Mouse (Mus musculus): ENCODE data around the gene Eya2.

Eya2 gene

DNA sequence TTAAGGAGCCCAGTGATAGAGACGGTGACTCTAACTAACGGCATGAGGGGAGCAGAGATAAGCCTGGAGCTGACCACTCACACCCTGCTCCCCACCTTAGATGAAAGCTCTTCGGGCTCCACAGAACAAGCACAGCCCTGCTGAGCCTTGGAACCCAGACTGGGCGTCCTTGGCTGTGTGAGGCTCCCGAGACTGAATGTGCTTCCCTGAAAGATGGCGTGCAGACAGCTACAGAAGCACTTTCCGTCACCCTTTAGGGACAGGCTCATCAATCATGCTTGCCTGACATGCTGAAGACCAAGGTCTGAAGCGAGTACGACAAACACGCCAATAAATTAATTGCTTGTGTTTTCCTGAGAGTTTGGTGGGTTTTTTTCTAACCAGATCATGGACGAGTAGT lies 56.2 kb downstream of the Eya2 start:
- no peak for DNase-seq (ENCODE audit: low read depth, low spot score)

DNA sequence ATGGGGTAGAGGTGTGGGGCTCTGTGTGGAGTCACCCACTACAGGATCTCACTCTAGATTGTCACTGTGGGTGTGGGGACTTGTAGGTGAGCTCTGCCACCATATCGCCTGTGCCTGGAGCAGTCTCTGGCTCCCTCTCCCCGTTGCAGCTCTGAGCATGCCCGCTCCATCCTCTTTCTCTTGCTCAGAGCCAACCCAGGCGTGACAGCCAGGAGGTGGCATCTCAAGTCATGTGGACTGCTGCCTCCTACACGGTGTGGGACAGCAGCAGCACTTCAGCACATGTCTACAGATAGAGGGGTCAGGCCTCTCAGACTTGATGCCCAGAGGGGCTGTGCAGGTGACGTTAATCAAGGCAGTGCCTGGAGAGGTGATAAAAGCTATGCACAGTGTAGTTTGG lies 57.4 kb downstream of the Eya2 start:
- no peak for DNase-seq (ENCODE audit: low read depth, low spot score)

DNA sequence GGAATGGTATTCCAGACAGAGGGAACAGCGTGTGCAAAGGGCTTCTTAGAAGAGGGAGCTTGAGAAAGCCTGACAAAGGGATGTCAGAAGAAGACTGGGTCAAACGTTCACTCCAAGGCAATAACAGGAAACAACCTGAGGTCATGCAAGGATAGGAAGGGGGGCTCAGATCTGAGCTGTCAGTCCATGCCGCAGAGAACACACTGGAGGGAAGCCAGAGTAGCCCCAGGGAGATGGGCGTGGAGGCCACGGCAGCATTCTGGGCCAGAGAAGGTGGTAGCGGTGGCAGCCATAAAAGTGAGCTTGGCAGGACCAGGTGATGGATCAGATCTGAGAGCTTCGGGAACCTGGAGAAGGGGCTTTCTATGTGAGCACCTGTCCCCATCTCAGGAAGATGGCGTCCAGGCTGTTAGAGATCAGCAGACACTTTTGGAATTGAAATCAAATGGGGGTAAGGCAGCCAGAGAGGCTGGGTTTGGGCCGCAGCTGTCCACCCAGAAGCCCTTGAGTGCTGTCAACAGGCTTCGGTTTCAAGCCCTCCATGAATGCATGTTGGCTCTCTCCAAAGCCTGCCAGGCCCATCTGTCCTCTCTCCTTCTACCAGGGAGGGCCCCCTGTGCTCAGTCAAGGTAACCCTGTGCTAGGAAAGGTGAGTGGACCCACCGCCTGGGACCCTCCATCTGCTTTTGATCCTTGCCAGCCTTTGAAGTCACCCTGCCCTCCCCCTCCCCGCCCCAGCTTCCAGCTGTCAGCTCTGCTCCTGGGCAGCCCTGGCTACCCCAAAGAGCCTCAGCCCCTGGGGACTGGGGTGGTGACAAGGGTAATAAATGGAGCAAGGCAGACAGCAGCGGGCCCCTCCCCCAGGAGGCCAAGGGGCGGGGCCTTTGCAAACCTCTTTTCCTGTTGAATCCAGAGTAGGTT lies 58.4 kb downstream of the Eya2 start:
- peak; percentile 71 for DNase-seq (ENCODE audit: low read depth, low spot score)

DNA sequence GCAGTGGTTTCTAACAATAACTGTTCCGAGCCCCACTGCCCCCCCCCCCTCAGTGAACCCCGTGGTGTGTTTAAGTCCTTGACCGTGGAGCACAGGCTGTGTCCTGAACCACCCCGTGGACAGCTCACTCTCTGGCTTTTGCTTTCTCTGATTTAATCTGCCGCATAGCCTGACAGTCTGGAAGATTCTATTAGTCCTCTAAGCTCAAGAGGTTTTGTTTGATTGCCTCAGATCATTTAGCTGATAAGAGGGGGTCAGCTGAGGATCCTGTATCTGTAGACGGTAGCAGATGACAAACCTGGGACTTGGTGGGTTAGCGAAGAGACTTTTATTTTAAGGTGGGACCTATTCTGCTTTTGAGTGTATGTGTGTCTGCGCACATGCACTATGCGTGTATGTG lies 59.3 kb downstream of the Eya2 start:
- peak; percentile 34 for DNase-seq (ENCODE audit: low read depth, low spot score)

DNA sequence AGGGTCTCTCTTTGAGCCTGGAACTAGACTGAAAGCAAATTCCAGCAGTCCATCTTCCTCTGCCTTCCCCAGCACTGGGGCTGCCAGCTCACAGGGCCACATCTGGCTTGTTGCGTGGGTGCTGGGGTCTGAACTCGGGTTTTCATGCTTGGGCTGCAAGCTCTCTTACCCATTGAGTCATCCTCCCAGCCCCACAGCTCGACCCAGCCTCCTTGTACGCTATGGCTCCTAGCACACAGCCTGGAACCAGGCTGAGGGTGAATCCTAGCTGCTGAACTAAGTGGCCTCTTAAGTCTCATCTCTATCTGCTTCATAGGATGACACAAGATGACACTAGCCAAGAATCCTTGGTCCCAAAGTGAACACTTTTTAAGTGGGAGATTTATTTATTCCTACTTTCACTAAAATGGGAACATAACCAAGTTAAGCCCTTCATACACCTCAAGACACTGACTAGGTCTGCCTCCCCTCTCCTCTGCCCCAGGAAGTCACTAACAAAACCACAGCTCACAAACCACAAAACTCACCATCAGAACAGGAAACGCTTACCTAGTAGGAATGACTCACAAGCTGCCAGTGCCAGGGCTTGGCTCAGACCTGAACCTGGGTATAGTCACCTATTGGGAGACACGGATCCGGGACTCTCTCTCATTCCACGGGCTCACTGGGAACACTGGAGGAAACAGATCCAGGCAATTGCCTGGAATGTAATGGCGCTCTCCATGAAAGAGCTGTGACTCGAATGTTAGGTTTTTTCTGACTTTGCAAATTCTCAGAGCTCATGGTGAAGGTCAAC lies 60.1 kb downstream of the Eya2 start:
- peak; percentile 84 for DNase-seq (ENCODE audit: low read depth, low spot score)

DNA sequence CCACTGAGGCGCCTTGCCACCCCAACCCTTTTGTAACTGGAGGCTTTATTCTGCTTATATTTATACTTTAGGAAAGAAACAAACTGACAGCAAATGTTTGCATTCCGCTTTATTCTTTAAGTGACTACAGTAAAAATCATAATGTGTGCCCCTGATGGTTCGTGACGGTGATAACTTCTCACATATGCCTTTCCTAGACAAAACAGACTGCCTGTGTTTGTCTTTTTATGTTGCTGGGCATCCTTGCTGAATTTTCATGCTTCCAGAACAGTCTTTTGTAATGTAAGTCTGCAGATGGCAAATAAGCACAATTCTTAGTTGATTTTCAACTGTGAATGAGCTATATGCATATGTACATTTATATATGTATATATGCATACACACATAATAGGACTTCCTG lies 61.7 kb downstream of the Eya2 start:
- DNase-seq (ENCODE audit: low read depth, low spot score): no peak

DNA sequence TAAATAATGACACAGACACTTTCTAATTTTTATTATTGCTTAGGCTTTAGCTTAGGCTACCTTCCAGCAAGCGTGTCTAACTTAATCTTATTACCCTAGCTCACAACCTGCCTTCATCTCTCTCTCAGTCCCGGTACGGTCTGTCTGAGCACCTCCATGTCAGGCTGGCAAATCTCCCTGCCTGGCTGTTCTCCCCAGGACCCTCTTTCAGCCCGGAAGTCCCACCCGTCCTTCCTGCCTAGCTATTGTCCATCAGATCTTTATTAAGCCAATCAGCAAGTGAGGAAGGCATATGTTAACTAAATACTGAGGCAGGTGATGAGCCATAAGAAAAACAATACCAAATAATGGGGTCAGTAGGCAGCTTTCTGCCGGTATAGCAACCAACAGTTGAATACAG lies 62.1 kb downstream of the Eya2 start:
- no peak for DNase-seq (ENCODE audit: low read depth, low spot score)

DNA sequence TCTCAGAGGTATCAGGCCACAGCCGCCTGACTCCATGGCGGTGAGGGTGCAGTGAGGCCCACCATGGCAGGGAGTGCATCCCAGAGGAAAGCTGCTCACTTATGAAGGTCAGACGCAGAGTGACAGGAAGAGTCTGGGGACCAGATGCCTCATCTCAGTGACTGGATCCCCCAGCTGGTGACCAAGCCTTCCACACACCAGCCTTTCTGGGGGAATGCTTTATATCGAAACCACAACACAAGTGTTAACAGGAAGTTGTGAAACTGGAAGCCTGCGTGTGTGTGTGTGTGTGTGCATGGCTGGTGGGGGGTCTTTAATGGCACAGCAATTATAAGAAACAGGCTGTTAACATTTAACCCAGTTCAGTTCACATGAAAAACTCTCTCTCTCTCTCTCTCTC lies 64.7 kb downstream of the Eya2 start:
- DNase-seq (ENCODE audit: low read depth, low spot score): no peak

DNA sequence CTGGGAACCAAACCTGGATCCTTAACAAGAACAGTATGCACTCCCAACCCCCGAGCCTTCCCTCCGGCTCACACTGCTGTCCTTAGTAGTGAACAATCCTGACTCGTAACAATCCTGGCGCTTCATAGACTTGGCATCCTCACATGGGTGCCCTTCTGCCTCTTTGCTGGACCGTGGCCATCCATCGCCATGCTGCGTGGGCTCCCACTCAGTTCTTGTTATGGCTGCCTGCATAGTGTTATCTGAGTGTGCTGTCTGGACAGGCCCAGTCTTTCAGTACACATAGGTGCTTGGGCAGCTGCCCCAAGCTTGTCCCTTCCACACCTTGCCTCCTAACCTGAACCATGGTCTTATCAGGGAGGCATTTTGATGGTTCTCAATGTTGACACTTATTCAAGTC lies 68.4 kb downstream of the Eya2 start:
- DNase-seq (ENCODE audit: low read depth, low spot score): no peak

DNA sequence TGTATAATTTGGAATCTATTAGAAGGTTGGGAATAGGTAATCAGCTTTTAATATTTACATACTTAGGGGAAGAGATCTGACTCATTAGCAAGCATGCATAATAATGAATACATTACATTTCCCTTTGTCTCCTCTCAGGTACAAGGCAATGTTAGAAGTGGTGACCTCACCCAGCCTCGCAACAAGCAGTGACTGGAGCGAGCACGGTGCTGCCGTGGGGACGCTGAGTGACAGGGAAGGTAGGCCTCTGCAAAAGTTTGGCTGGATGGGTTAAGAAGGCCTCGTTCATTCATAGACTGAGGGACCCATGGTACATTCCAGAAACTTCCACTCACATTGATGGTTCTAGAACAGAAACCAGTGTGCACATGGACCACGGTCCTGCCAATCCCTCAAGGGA lies 69.8 kb downstream of the Eya2 start:
- DNase-seq (ENCODE audit: low read depth, low spot score): no peak

DNA sequence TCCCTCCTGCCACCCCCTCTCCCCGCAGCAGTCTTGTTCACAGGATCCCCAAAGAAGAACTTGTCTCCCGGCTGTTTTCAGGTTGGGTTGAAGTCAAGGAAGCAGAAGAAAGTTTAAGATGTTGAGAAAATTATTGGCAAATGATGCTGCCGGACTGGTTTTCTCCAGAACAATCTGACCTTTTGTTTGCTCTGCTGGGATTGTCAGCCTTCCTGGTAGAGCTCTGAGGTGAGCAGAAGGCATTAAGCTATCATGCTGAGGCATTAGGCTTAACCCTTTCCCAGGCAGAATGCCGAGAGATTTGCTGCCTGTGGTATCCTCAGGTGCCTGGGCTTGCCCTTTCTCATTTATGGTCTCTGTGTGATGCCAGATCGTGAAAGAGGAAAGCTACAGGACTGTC lies 70.3 kb downstream of the Eya2 start:
- DNase-seq (ENCODE audit: low read depth, low spot score): no peak

DNA sequence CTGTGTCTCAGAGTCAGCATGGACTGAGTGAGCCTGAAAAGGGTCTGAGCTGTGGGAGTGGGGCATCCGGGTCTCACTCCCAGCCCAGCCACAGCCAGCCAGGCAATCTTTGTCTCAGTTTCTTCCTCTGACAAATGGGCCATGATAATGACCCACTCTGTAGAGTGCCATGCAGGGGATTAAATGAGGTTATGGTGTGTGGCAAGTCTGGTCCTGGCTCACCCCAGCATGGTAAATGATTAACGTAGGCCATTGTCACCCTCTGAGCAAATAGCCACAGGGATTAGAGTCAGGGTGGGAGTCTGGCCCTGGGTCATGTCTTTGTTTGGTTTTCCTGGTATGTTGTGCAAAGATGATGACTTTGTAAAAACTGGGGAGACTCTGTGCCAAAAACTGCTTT lies 72.3 kb downstream of the Eya2 start:
- DNase-seq (ENCODE audit: low read depth, low spot score): no peak

DNA sequence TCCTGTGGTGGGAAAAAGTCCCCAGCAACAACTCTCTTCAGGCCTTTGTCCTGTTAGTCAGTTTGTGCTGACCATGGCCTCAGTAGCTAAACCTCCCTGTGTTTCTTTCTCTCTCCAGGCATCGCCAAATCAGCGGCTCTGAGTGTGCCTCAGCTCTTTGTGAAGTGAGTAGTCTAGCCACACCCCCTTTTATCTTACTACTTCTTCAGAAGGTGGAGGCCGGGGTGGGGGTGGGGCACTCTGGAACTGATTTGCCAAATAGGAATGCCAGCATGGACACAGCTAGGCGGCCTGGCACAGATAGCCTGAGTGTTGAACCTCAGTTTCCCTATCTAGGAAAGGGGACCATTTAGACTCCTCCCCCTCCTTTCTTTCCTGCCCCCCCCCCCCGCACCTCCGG lies 87.9 kb downstream of the Eya2 start:
- DNase-seq (ENCODE audit: low read depth, low spot score): no peak

DNA sequence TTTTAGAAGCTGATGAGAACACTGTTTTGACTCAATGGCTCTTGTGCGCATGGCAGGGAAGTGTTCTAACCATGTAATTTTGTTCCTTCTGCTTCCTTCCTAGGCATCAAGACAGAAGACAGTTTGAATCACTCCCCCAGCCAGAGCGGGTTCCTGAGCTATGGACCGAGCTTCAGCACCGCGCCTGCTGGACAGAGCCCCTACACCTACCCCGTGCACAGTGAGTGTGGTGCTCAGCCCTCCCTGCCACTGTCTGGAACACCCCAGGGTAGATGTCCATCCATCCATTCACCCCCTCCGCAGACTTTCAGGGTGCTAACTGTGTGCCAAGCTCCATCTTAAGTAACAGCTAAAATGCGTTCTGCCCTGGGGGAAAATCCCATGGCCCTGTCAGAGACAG lies 92.7 kb downstream of the Eya2 start:
- no peak for DNase-seq (ENCODE audit: low read depth, low spot score)

DNA sequence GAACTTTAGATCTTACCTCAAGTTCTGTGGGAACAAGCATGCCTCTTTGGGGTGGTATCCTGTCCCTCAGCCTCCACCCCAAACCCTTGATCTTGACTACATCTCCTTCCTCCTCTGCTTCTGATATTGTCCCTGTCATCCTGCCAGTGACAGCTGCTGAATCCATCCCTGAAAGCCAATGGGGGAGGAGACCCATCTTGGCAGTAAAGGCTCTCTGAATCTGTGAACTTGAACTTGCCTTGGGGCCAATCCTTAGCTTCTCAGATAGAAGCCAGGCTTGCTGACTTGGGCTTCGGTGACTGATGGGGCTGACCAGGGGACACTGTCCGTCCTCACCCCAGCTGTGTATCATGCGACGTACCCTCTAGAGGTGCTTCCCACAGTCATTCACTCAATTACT lies 94.1 kb downstream of the Eya2 start:
- no peak for DNase-seq (ENCODE audit: low read depth, low spot score)

DNA sequence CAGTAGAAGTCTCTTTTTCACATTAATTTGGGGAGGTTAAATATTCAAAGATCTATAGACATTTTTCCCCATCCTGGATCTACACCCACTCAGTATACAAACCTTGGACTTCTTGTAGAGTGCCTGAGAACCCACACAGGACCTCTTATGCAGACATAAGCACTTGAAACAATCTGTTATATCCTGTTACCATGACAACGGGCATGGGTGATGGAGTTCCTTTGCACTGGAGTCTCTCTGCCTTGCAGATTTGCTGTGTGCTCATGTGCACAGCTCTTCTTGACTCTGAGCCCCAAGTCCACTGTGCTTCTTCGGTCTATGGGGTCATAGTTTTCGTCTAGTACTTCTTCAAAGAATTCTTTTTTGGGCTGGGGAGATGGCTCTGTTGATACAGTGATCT lies 96.2 kb downstream of the Eya2 start:
- no peak for DNase-seq (ENCODE audit: low read depth, low spot score)

DNA sequence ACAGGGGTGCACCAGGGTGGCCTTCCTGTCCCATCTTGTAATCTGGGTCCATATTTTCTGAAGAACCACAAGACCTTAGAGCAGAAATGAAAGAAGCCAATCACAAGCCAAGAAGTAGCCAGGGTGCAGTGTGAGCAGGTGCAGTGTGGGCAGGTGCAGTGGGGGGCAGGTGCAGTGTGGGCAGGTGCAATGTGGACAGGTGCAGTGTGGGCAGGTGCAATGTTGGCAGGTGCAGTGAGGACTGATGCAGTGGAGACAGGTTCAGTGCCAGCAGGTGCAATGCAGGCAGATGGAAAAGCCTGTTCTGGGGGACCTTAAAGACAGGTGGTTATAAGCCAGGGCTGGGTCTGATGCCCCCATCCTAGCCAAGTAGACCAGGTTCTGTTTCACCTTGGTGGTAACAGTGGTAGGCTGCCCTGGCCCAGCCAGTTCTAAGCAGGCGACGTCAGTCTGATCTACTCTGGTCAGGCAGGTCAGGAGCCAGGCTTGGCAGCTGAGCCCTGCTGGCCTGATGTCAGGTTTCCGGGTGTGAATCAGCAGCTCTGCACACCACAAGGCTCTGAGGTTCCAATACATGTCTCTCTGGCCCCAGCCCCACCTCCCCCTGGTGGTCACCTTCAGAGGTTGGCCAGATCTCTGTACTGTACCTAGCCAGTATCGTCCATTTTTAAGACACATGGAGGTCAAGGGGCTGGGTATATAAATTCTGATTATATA lies 98.3 kb downstream of the Eya2 start:
- DNase-seq (ENCODE audit: low read depth, low spot score): peak; percentile 27

DNA sequence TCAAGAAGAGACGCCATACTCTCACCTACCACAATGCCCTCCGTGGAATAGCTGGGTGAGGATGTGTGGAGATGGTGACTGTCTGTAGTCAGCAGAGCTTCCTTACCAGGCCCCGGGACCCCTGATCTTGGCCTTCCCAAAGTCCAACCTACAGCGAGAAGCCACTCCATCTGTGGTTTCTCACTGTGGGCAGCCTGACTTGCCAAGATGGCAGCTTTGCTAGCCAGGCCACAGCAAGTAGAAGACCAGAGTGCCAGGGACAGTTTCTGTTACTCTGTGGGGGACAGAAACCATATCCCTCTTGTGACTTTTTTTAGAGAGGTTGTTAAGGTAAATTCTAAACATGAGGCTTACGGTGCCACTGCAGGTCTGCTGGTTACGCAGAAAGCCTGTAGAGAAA lies 99.9 kb downstream of the Eya2 start:
- DNase-seq (ENCODE audit: low read depth, low spot score): no peak

DNA sequence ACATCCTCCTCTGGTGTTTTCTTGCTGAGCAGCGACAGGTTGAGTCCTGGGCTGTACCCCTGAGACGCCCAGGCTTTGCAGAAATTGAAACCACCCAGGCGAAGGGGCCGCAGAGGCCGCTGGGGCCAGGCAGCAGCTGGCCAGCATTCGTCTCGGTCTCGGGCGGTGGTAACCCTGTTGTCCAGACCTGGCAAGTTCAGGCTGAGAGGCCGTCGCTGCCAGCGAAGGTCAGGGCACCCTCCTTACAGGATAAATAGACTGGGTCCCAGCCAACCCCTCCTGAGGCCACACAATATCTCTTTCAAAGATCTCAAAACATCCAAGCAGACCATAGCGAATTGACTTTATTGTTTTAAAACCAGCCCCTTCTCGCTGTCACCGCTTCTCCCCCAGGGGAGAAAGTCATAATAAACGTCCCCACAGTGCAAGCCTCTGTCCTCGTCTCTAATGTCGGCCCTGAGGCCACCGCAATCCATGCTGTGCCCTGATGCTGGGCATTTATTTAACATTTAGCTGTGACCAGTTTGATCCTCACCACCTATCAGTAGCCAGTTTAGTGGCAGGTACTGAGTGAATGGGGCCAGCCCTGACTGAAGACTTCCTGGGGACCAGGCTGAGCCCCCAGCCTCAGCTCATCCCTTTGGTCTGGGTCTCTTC lies 105.5 kb downstream of the Eya2 start:
- no peak for DNase-seq (ENCODE audit: low read depth, low spot score)

DNA sequence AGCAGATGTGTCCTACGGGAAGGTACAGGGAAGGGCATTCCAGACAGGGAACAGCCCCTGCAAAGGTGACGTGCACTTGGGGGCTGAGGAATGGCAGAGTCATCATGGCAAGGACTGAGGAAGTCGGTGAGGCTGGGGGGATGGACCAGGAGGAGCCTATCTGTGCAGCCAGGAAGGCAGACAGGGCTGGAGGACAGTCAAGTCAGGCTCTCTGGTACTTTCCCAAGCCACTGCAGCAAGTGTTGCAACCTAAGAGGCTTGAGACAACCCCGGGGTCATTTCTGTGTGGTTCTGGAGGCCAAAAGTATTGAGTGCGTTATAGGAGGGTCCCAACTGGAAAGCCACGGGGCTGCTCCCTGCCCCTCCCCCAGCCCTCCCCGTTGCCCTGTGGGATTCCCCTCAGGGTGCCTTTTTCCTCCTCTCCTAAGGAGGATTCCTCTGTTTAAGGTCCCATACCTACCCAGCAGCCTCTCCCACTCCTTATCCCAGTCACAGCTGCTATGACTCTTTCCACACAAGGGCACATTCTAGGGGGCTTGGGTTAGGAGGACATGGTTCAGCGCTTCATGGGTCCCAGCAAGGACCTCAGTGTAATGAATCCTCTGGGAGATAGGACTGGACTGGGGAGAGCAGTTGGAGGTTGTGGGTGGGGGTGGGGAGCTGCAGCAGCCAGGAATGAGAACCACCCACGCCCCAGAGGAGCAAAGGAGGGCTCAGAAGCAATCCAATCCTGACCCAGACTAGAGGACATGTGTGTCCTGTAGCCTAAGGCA lies 108.4 kb downstream of the Eya2 start:
- no peak for DNase-seq (ENCODE audit: low read depth, low spot score)

DNA sequence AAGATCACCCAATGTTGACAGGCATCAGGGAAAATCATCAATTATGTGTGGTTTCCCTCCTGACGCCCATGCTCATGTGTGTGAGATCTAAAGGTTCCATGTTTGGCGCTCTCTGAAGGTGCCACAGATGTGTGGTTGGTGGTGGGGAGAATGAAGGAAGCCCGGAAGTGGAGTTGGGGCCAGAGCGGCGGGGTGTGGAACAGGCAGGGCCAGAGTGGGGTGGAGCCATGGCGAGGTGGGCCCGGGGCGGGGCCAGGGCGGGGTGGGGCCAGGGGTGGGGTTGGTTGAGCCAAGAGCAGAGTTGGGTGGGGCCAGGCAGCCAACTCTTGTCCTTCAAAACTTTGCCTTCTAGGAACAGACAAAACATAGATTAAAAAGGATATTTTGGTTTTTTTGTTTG lies 113.4 kb downstream of the Eya2 start:
- DNase-seq (ENCODE audit: low read depth, low spot score): no peak
